In genomic region chr12:71310068-71310931, GRCm38 (mm10) we compare ENCODE assay signal across 7 mouse cellular contexts. TPM values are rescaled to one million over a fixed set of nuclear protein-coding genes. Genes with fewer than 3 reads are reported as not detected.
DNase-seq lines count a peak whose midpoint lies in the region; ATAC-seq and TF ChIP-seq lines count a peak whose summit lies in the region.

No protein-coding gene starts in this region.

- peaks cover 3% of the 10 kb centered on the region; the same call in 1 of the 2 replicates for H3K4me1 ChIP-seq in G1E (ENCODE audit: insufficient read depth, low read depth, low read length)
- H3K4me1 ChIP-seq in heart, embryonic 12.5 days (replicated peaks): peaks cover 18% of the 10 kb centered on the region
- H3K4me1 ChIP-seq in midbrain, embryonic 11.5 days (ENCODE audit: control insufficient read depth, insufficient read depth, low read length): peaks cover 10% of the 10 kb centered on the region

- H3K36me3 ChIP-seq in G1E (replicated peaks): no peaks in the 10 kb centered on the region
- H3K36me3 ChIP-seq in heart, embryonic 12.5 days: peaks cover 22% of the 10 kb centered on the region
- H3K36me3 ChIP-seq in midbrain, embryonic 11.5 days (ENCODE audit: control insufficient read depth, insufficient read depth, low read length): no peaks in the 10 kb centered on the region

- H3K4me2 ChIP-seq in heart, embryonic 12.5 days: peak overlapping the region; percentile 73
- H3K4me2 ChIP-seq in midbrain, embryonic 11.5 days: peak overlapping the region; percentile 92

- H3K27ac ChIP-seq in heart, embryonic 12.5 days (ENCODE audit: poor library complexity, severe bottlenecking): peak overlapping the region; percentile 90
- peak overlapping the region; percentile 62; the same call in 1 of the 2 replicates for H3K27ac ChIP-seq in midbrain, embryonic 11.5 days (ENCODE audit: low read depth, low read length)

- H3K9me3 ChIP-seq in G1E (replicated peaks): peaks cover 11% of the 10 kb centered on the region
- no peaks in the 10 kb centered on the region for H3K9me3 ChIP-seq in heart, embryonic 12.5 days (replicated peaks)
- no peaks in the 10 kb centered on the region for H3K9me3 ChIP-seq in midbrain, embryonic 11.5 days (ENCODE audit: control insufficient read depth, low read length)

- peak overlapping the region; percentile 92 for H3K9ac ChIP-seq in heart, embryonic 12.5 days
- H3K9ac ChIP-seq in midbrain, embryonic 11.5 days (ENCODE audit: low read length): peak overlapping the region; percentile 85

- TF ChIP-seq CTCF in G1E (IDR thresholded peaks at IDR 0.05; ENCODE audit: low read depth, low read length): no peak

- peak overlapping the region; percentile 65 for H3K4me3 ChIP-seq in G1E (ENCODE audit: low read depth, low read length)
- peak overlapping the region; percentile 80 for H3K4me3 ChIP-seq in heart, embryonic 12.5 days
- H3K4me3 ChIP-seq in midbrain, embryonic 11.5 days (ENCODE audit: low read depth, low read length): peak overlapping the region; percentile 79

- no peak for ATAC-seq in G1E (ENCODE audit: extremely low read depth, insufficient number of reproducible peaks, low FRiP score, poor library complexity, severe bottlenecking)
- peak; percentile 40; the same call in 1 of the 2 replicates for ATAC-seq in common myeloid progenitor, adult 5-6 weeks (replicated peaks; ENCODE audit: low read depth, poor library complexity, severe bottlenecking)
- peak; percentile 47 for ATAC-seq in heart, embryonic 12.5 days (ENCODE audit: insufficient number of reproducible peaks, low FRiP score)
- peak; percentile 28; the same call in 1 of the 2 replicates for ATAC-seq in midbrain, embryonic 11.5 days (ENCODE audit: low FRiP score)

- peaks cover 18% of the 10 kb centered on the region for H3K27me3 ChIP-seq in G1E (ENCODE audit: insufficient read depth, low read length)
- no peaks in the 10 kb centered on the region for H3K27me3 ChIP-seq in heart, embryonic 12.5 days (replicated peaks)
- no peaks in the 10 kb centered on the region; the same call in 1 of the 2 replicates for H3K27me3 ChIP-seq in midbrain, embryonic 11.5 days (ENCODE audit: control insufficient read depth, insufficient read depth, low read length)

- peak; percentile 15 for DNase-seq in CD4-positive helper T cell, adult 2 months (ENCODE audit: low read depth, low spot score)
- no peak for DNase-seq in G1E (ENCODE audit: low spot score)
- DNase-seq in layer of hippocampus, postnatal 25 days (ENCODE audit: extremely low spot score in 1 of 2, low spot score in 1 of 2): peak; percentile 13 to 16
- peak; percentile 97 for DNase-seq in midbrain, embryonic 11.5 days (ENCODE audit: low spot score, missing footprints)
- DNase-seq in telencephalon, adult 2 months (ENCODE audit: low read depth, low spot score): peak; percentile 9

- under 1% methylated on average over 56 of the region's 56 CpGs for WGBS in heart, embryonic 12.5 days
- under 1% methylated on average over 52 of the region's 56 CpGs for WGBS in midbrain, embryonic 11.5 days

RNA-seq across cellular contexts. Expression of gene Dact1, which starts 0.6 kb away (rescaled TPM):
- total RNA-seq in G1E (2014; fragmentation: Nextera tagmentation) (not detected in 2 replicates), G1E (2017) (0.23 and 0.27 TPM in 2 replicates)
- 0.05 and 0.06 TPM in 2 replicates for polyA plus RNA-seq in G1E (2012)
- 0.15 and 0.32 TPM in 2 replicates for total RNA-seq in common myeloid progenitor, adult 5-6 weeks (2017)
- 19.3 and 20.3 TPM in 2 replicates for polyA plus RNA-seq in heart, embryonic 12.5 days (2016; fragmentation: Nextera tagmentation; extraction: Ambion mirVana)
- 10 to 100 TPM in 1 of 2 experiments, 1 to 10 TPM in 1; 9.5 to 10.1 TPM for total RNA-seq in layer of hippocampus, postnatal 25 days (2021)
- 10.0 and 13.3 TPM in 2 replicates for polyA plus RNA-seq in midbrain, embryonic 11.5 days (2014; fragmentation: Nextera tagmentation; extraction: Ambion mirVana)
